Mouse (Mus musculus): Measurements from ENCODE around the gene Oog2. TPM values are rescaled to one million over a fixed set of nuclear protein-coding genes. Genes with fewer than 3 reads are reported as not detected.
"Not testable (repeated sequence)": the region's sequence is repeated elsewhere in the genome, so short reads cannot be mapped to it uniquely, and the experiment has no call there.

Gene Oog2
- not detected in 2 replicates for polyA plus RNA-seq (2015; fragmentation: Nextera tagmentation; extraction: Ambion mirVana)

- no peaks in the 10 kb centered on the region for H3K36me3 ChIP-seq
- ATAC-seq (ENCODE audit: borderline replicate concordance, extremely low read depth, low FRiP score, low TSS enrichment), result no peak
- no peaks in the 10 kb centered on the region for H3K27me3 ChIP-seq
- 16% methylated on average over 1 of the region's 1 CpGs for whole genome bisulfite sequencing
- H3K4me1 ChIP-seq, result no peaks in the 10 kb centered on the region
- no peaks in the 10 kb centered on the region for H3K9me3 ChIP-seq
- no peak within 1 kb of the TSS for H3K9ac ChIP-seq
- H3K4me3 ChIP-seq, result no peak within 1 kb of the TSS
- no peak within 1 kb of the TSS for H3K27ac ChIP-seq
- no peak within 1 kb of the TSS for H3K4me2 ChIP-seq
Observed at GRCm38 (mm10) chr4:144190419-144190818, at the start of gene Oog2. TSS of gene Oog2 (plus strand) at chr4:144190719.

DNA sequence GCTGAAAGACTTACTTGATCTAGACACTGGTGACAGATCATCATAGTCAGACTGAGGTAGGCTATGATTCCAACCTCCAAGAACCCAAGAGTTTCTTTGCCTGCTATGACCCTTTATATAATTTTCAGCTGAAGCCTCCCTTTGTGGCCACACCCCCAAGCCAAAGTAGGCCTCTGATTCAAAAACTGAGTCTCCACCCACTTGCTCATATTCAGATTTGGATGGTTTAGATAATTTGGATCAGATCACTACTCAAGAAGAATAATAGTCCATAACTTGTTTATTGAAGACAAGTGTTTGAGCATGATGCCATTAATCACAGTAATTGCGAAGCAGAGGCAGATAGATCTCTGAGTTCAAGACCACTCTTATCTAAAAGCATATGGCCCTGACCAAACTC lies 28.0 kb upstream of the Oog2 start, which contains the start of gene Oog3:
TSS of gene Oog3 (minus strand) at position 101 of the 400 bp plus-strand sequence.
- no peak within 1 kb of the TSS for H3K9ac ChIP-seq
- no peak for ATAC-seq (ENCODE audit: borderline replicate concordance, extremely low read depth, low FRiP score, low TSS enrichment)
- H3K27me3 ChIP-seq, result no peaks in the 10 kb centered on the region
- H3K4me1 ChIP-seq, result no peaks in the 10 kb centered on the region
- no peak within 1 kb of the TSS for H3K27ac ChIP-seq
- H3K4me2 ChIP-seq, result no peak within 1 kb of the TSS
- no peak within 1 kb of the TSS for H3K4me3 ChIP-seq
- no peaks in the 10 kb centered on the region; the same call in 1 of the 2 replicates for H3K9me3 ChIP-seq
- no peaks in the 10 kb centered on the region for H3K36me3 ChIP-seq
- WGBS, result 86% methylated on average over 1 of the region's 1 CpGs

- not testable (repeated sequence) for H3K36me3 ChIP-seq; H3K27ac ChIP-seq; H3K9ac ChIP-seq; H3K9me3 ChIP-seq; H3K4me3 ChIP-seq; ATAC-seq (ENCODE audit: borderline replicate concordance, extremely low read depth, low FRiP score, low TSS enrichment); H3K27me3 ChIP-seq; H3K4me1 ChIP-seq; H3K4me2 ChIP-seq
- WGBS, result 86% methylated on average over 1 of the region's 1 CpGs
Observed at GRCm38 (mm10) chr4:144213218-144213617, 22.7 kb downstream of the Oog2 start, which contains the start of gene C87977. TSS of gene C87977 (minus strand) at chr4:144213318.

Other genes starting within 250 kb of the Oog2 start
- not detected in 2 replicates for gene Pramef25, start 239.7 kb upstream of the Oog2 start, polyA plus RNA-seq (2015; fragmentation: Nextera tagmentation; extraction: Ambion mirVana)
- not detected in 2 replicates for gene Gm13101, start 223.8 kb upstream of the Oog2 start, polyA plus RNA-seq (2015; fragmentation: Nextera tagmentation; extraction: Ambion mirVana)
- not detected in 2 replicates for gene Pramef17, start 196.3 kb upstream of the Oog2 start, polyA plus RNA-seq (2015; fragmentation: Nextera tagmentation; extraction: Ambion mirVana)
- not detected in 2 replicates for gene Pramel4, start 131.6 kb upstream of the Oog2 start, polyA plus RNA-seq (2015; fragmentation: Nextera tagmentation; extraction: Ambion mirVana)
- not detected in 2 replicates for gene Gm13102, start 84.2 kb upstream of the Oog2 start, polyA plus RNA-seq (2015; fragmentation: Nextera tagmentation; extraction: Ambion mirVana)
- not detected in 2 replicates for gene Oog3, start 28.1 kb upstream of the Oog2 start, polyA plus RNA-seq (2015; fragmentation: Nextera tagmentation; extraction: Ambion mirVana)
- gene C87977, start 22.6 kb downstream of the Oog2 start, polyA plus RNA-seq (2015; fragmentation: Nextera tagmentation; extraction: Ambion mirVana), result not detected in 2 replicates
- not detected in 2 replicates for gene Pramel5, start 89.8 kb downstream of the Oog2 start, polyA plus RNA-seq (2015; fragmentation: Nextera tagmentation; extraction: Ambion mirVana)
- gene Gm13128, start 139.5 kb downstream of the Oog2 start, polyA plus RNA-seq (2015; fragmentation: Nextera tagmentation; extraction: Ambion mirVana), result not detected in 2 replicates
- not detected in 2 replicates for gene Gm13119, start 167.2 kb downstream of the Oog2 start, polyA plus RNA-seq (2015; fragmentation: Nextera tagmentation; extraction: Ambion mirVana)
- not detected in 2 replicates for gene Pramef20, start 187.2 kb downstream of the Oog2 start, polyA plus RNA-seq (2015; fragmentation: Nextera tagmentation; extraction: Ambion mirVana)
- 0.15 TPM in 1 of 2 replicates, not detected in the other for gene Pramef12, start 217.7 kb downstream of the Oog2 start, polyA plus RNA-seq (2015; fragmentation: Nextera tagmentation; extraction: Ambion mirVana)
- gene 1700012P22Rik, start 248.1 kb downstream of the Oog2 start, polyA plus RNA-seq (2015; fragmentation: Nextera tagmentation; extraction: Ambion mirVana), result not detected in 2 replicates

Data from lung, embryonic 15.5 days (tissue).